Mouse (Mus musculus) left cerebral cortex, postnatal 4 days (tissue): Measurements from ENCODE around the gene Mier2. TPM values are rescaled to one million over a fixed set of nuclear protein-coding genes. Genes with fewer than 3 reads are reported as not detected.

Source experiments
- DNase-seq: peaks from one replicate; pipeline ENCODE4 v3.0.0-alpha.2; 2022
- intact Hi-C: fragments of 180-260 bp; cut with DNase I; formaldehyde crosslinking; loops from one replicate; pipeline ENCODE4 v1.15.1; 2025
- microRNA-seq: library from miRNA; unstranded; fragments of <30 nt; microRNA quantifications from one replicate; pipeline ENCODE4 v1.2.0, GENCODE M21; 2022
- total RNA-seq, 2 experiments: library from RNA; stranded (reverse); gene quantifications; 2 replicates each; pipeline ENCODE4 v1.2.3; 2021

Gene Mier2
- total RNA-seq, 2 experiments from 2014 or later, result 51.2 to 56.5 TPM

- no peak for DNase-seq
- intact Hi-C loops, result no loop called here
Measured at GRCm38 (mm10) chr10:79525456-79526325, 29.3 kb downstream of the Mier2 start.

GRCm38 (mm10) chr10:79524433-79524832, 30.6 kb downstream of the Mier2 start:
- intact Hi-C loops, result no loop called here
- DNase-seq, result no peak

- intact Hi-C loops, result no loop called here
- DNase-seq, result no peak
Measured at GRCm38 (mm10) chr10:79506709-79507108, 48.3 kb downstream of the Mier2 start.

- no peak for DNase-seq
- intact Hi-C loops, result no loop called here
Measured at GRCm38 (mm10) chr10:79502830-79503644, 52.0 kb downstream of the Mier2 start.

GRCm38 (mm10) chr10:79496701-79497288, 58.2 kb downstream of the Mier2 start:
- intact Hi-C loops, result no loop called here
- DNase-seq, result no peak

- intact Hi-C loops, result no loop called here
- DNase-seq, result no peak
Measured at GRCm38 (mm10) chr10:79495886-79496285, 59.1 kb downstream of the Mier2 start.

Small RNA genes within 50 kb of the gene (microRNA-seq; reads per million reads assigned to microRNA genes)
- gene Mir6909, result not detected

Other genes starting within 250 kb of the Mier2 start
- not detected for gene Vmn2r82, start 198.7 kb downstream of the Mier2 start, total RNA-seq
- gene Vmn2r83, start 86.5 kb downstream of the Mier2 start, total RNA-seq, result not detected
- gene Plpp2, start 21.4 kb downstream of the Mier2 start, total RNA-seq, result 1 to 10 TPM; 7.9 to 9.4 TPM
- gene Theg, start 32.1 kb upstream of the Mier2 start, total RNA-seq, result not detected
- 10 to 100 TPM; 20.7 to 24.4 TPM for gene C2cd4c, start 58.8 kb upstream of the Mier2 start, total RNA-seq
- 10 to 100 TPM; 46.0 to 49.8 TPM for gene Shc2, start 82.7 kb upstream of the Mier2 start, total RNA-seq
- gene Odf3l2, start 90.5 kb upstream of the Mier2 start, total RNA-seq, result under 1 TPM; 0.38 to 0.40 TPM
- gene Madcam1, start 109.4 kb upstream of the Mier2 start, total RNA-seq, result under 1 TPM; 0.72 to 0.84 TPM
- 10 to 100 TPM; 57.0 to 59.9 TPM for gene Tpgs1, start 114.2 kb upstream of the Mier2 start, total RNA-seq
- 10 to 100 TPM; 59.6 to 61.5 TPM for gene Cdc34, start 127.0 kb upstream of the Mier2 start, total RNA-seq
- 1 to 10 TPM; 2.6 to 3.3 TPM for gene Gzmm, start 133.8 kb upstream of the Mier2 start, total RNA-seq
- gene Bsg, start 149.3 kb upstream of the Mier2 start, total RNA-seq, result 100 to 1,000 TPM; 486 to 495 TPM
- gene Hcn2, start 161.4 kb upstream of the Mier2 start, total RNA-seq, result 10 to 100 TPM; 47.4 to 53.8 TPM
- gene Polrmt, start 191.4 kb upstream of the Mier2 start, total RNA-seq, result 10 to 100 TPM; 44.8 to 51.8 TPM
- gene Fgf22, start 199.9 kb upstream of the Mier2 start, total RNA-seq, result 1 to 10 TPM; 1.3 to 1.7 TPM
- 10 to 100 TPM; 85.0 to 95.3 TPM for gene Rnf126, start 211.8 kb upstream of the Mier2 start, total RNA-seq
- gene Fstl3, start 222.1 kb upstream of the Mier2 start, total RNA-seq, result 1 to 10 TPM; 2.5 to 3.2 TPM
- gene Prss57, start 235.8 kb upstream of the Mier2 start, total RNA-seq, result under 1 TPM in 1 of 2 experiments, not detected in 1; 0.52 TPM
- 100 to 1,000 TPM; 404 to 409 TPM for gene Palm, start 238.4 kb upstream of the Mier2 start, total RNA-seq